Mouse (Mus musculus): ENCODE data around the gene Xkr7.

- TF ChIP-seq HCFC1 (IDR thresholded peaks at IDR 0.05; ENCODE audit: borderline replicate concordance, insufficient read depth, low read length), result no peak
- no peak for TF ChIP-seq MAFK (IDR thresholded peaks at IDR 0.05; ENCODE audit: insufficient read depth, low read depth, low read length)
- no peak for TF ChIP-seq ZNF384 (IDR thresholded peaks at IDR 0.05; ENCODE audit: low read depth, low read length)
- TF ChIP-seq CHD2 (IDR thresholded peaks at IDR 0.05; ENCODE audit: low read depth, low read length), result no peak
- no peak for TF ChIP-seq ZC3H11A (IDR thresholded peaks at IDR 0.05; ENCODE audit: borderline replicate concordance, low read depth, low read length)
Observed at GRCm38 (mm10) chr2:153065747-153066508, 34.3 kb downstream of the Xkr7 start, which contains the start of gene Ccm2l.
